Mouse (Mus musculus) c-Kit-negative CD71-positive TER-119-positive erythroid progenitor cells, embryonic 14.5 days (primary cell): ENCODE measurements around the gene Gdpd2.

Experiments used
- DNase-seq: peaks from one replicate; pipeline ENCODE4 v3.0.0-alpha.2; 2013; ENCODE audit warnings: low read depth, low spot score

The Gdpd2 gene

GRCm38 (mm10) chrX:100777655-100778234 is 48.1 kb downstream of the Gdpd2 start:
- no peak for DNase-seq

- no peak for DNase-seq
These were observed 48.7 kb downstream of the Gdpd2 start for GRCm38 (mm10) chrX:100778397-100778796.
